Mouse (Mus musculus) layer of hippocampus, adult 8-10 months (tissue): ENCODE measurements around the gene Pex14. TPM values are rescaled to one million over a fixed set of nuclear protein-coding genes. Genes with fewer than 3 reads are reported as not detected.

ENCODE experiments used
- DNase-seq, 2 experiments: peaks; one replicate each; pipeline ENCODE4 v3.0.0; 2022; ENCODE audit warnings: low spot score in 2 of 2
- total RNA-seq, 4 experiments: library from RNA; stranded (reverse); gene quantifications; 2 replicates each; pipeline ENCODE4 v1.2.4; 2022

Gene Pex14
- total RNA-seq, 4 experiments from 2014 or later, result 44.2 to 48.7 (median 46.2) TPM

GRCm38 (mm10) chr4:148985541-148986476 lies 113.9 kb downstream of the Pex14 start:
- peak in 1 of 2 experiments; percentile 18 for DNase-seq

- DNase-seq, result no peak
Observed at GRCm38 (mm10) chr4:148984701-148985540, 114.8 kb downstream of the Pex14 start.

GRCm38 (mm10) chr4:148982274-148982673 lies 117.4 kb downstream of the Pex14 start:
- DNase-seq, result no peak

- DNase-seq, result no peak
Observed at GRCm38 (mm10) chr4:148979837-148980236, 119.8 kb downstream of the Pex14 start.

- DNase-seq, result no peak
Observed at GRCm38 (mm10) chr4:148978926-148979325, 120.8 kb downstream of the Pex14 start.

- DNase-seq, result no peak
Observed at GRCm38 (mm10) chr4:148978221-148978855, 121.3 kb downstream of the Pex14 start.

- DNase-seq, result no peak
Observed at GRCm38 (mm10) chr4:148974833-148975232, 124.8 kb downstream of the Pex14 start.

GRCm38 (mm10) chr4:148973387-148973786 lies 126.3 kb downstream of the Pex14 start:
- no peak for DNase-seq

- no peak for DNase-seq
Observed at GRCm38 (mm10) chr4:148972707-148973106, 127.0 kb downstream of the Pex14 start.

GRCm38 (mm10) chr4:148971613-148972242 lies 127.9 kb downstream of the Pex14 start:
- no peak for DNase-seq

GRCm38 (mm10) chr4:148970742-148971141 lies 128.9 kb downstream of the Pex14 start:
- DNase-seq, result no peak

- no peak for DNase-seq
Observed at GRCm38 (mm10) chr4:148969610-148970009, 130.1 kb downstream of the Pex14 start.

GRCm38 (mm10) chr4:148968859-148969258 lies 130.8 kb downstream of the Pex14 start:
- DNase-seq, result no peak

- no peak for DNase-seq
Observed at GRCm38 (mm10) chr4:148966132-148966531, 133.5 kb downstream of the Pex14 start.

GRCm38 (mm10) chr4:148964541-148965310 lies 134.9 kb downstream of the Pex14 start:
- DNase-seq, result no peak

GRCm38 (mm10) chr4:148962096-148962495 lies 137.6 kb downstream of the Pex14 start:
- no peak for DNase-seq

- no peak for DNase-seq
Observed at GRCm38 (mm10) chr4:148961081-148961480, 138.6 kb downstream of the Pex14 start.

- DNase-seq, result no peak
Observed at GRCm38 (mm10) chr4:148960011-148960410, 139.7 kb downstream of the Pex14 start.

GRCm38 (mm10) chr4:148955131-148955813 lies 144.4 kb downstream of the Pex14 start:
- no peak for DNase-seq
